Mouse (Mus musculus) bone marrow macrophage, adult 2 months (primary cell): ENCODE measurements around the gene Parn.

ENCODE experiments used
- CTCF ChIP-seq: IDR thresholded peaks from 2 replicates; pipeline ENCODE4 v1.5.1; 2012; ENCODE audit warnings: low read depth, mild to moderate bottlenecking, low read length, moderate library complexity
- POLR2A ChIP-seq: IDR thresholded peaks from 2 replicates; pipeline ENCODE4 v1.6.1; 2012; ENCODE audit warnings: mild to moderate bottlenecking, low read depth, low read length, borderline replicate concordance

DNA sequence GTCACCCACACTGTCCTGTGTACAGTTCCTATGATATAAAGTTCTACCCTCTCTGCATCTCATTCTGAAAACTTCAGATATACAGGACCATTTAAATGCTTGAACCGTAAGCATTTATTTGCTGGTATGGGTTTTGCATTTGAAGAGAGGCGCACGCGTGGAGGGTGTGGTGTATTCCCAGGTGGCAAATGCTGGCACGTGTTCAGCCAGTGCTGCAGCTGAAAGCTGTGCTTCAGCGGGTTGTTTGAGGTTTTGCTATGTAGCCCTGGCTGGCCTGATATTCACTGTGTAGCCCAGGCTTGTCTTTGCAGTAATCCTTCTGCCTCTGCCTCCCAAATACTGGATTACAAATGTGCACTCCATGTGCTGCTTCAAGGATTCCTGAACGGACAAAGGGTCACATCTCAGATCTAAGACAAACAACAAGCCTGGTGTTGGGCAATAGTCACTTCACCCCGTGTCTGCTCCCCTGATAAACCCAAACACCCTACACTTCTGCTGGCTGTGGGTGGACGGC, 111.0 kb downstream of the Parn start:
- no peak for TF ChIP-seq CTCF
- no peak for TF ChIP-seq POLR2A
